Mouse (Mus musculus) left cerebral cortex, adult 11 months (tissue): Measurements from ENCODE around the gene 4930404N11Rik.

Experiments
- DNase-seq: peaks from one replicate; pipeline ENCODE4 v3.0.0; 2022; ENCODE audit warnings: low spot score

Gene 4930404N11Rik

GRCm38 (mm10) chr10:81327959-81328358 is 37.7 kb downstream of the 4930404N11Rik start:
- no peak for DNase-seq

- no peak for DNase-seq
Measured at GRCm38 (mm10) chr10:81326858-81327257, 38.8 kb downstream of the 4930404N11Rik start.

GRCm38 (mm10) chr10:81325781-81326180 is 39.8 kb downstream of the 4930404N11Rik start:
- no peak for DNase-seq

- no peak for DNase-seq
Measured at GRCm38 (mm10) chr10:81325176-81325575, 40.4 kb downstream of the 4930404N11Rik start.

DNA sequence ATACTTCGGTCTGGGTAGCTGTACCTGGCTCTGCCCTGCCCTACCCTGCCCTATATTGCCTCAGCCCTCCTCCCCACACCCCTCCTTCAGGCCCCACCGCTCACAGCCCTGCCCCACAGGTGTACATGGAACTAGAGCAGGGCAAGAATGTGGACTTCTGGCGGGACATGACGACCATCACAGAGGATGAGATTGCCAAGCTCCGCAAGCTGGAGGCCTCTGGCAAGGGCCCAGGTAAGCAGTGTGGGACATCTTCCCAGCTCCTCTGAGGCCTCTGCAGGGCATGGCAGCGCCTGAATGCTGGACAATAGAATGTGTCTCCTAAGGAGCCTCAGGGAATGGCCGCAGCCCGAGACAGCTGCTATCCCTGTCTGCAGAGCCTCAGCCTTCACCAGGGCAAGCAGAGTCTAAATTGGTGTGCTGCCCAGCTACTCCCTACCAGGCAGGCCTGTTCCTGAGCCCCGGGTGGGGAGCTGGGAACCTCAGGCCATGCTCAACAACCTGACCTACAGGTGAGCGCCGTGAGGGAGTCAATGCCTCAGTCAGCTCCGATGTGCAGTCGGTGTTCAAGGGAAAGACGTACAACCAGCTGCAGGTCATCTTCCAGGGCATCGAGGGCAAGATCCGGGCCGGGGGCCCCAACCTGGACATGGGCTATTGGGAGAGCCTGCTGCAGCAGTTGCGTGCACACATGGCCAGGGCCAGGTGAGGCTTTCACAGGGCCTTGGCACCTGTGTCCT is 41.7 kb downstream of the 4930404N11Rik start:
- no peak for DNase-seq

DNA sequence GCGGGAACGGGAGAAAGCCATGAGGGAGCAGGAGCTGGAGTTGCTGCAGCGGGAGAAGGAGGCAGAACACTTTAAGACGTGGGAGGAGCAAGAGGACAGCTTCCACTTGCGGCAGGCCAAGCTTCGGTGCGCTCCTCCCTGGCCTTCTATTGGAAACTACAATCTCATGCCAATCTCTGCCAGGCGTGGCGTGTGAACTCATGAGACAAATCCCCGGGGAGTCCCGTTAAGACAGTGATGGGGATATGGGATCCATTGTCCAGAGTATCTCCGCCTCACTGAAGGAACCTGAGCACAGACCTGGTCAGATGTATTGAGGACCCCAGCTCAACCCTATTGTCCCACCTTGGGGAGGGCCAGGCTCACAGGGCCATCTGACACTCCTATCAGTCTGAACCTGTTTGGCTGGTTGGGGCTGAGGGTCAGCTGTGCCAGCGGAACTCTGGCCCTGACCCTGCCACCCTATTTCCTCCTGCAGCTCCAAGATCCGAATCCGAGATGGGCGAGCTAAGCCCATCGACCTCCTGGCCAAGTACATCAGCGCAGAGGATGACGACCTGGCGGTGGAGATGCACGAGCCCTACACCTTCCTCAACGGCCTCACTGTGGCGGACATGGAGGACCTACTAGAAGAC is 42.4 kb downstream of the 4930404N11Rik start:
- DNase-seq: no peak

GRCm38 (mm10) chr10:81322444-81322843 is 43.2 kb downstream of the 4930404N11Rik start:
- DNase-seq: no peak

DNA sequence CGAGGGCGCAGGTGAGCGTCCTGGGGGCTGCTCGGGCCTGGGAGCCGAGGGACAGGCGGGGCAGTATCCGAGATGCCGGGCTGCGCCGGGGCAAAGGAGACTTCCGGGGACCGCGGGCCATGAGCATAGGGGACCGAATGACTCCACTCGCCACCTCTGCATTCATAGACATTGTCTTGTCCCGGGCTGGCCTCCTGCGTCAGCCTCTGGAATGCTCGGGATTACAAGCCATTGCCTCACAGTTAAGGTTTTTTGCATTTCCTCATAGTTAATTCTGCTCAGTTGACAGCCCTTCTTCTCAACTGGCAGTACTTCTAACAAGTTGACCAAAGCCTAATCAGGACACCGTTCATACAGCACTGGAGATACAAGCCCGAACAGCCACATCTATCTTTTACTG is 44.2 kb downstream of the 4930404N11Rik start:
- no peak for DNase-seq

DNA sequence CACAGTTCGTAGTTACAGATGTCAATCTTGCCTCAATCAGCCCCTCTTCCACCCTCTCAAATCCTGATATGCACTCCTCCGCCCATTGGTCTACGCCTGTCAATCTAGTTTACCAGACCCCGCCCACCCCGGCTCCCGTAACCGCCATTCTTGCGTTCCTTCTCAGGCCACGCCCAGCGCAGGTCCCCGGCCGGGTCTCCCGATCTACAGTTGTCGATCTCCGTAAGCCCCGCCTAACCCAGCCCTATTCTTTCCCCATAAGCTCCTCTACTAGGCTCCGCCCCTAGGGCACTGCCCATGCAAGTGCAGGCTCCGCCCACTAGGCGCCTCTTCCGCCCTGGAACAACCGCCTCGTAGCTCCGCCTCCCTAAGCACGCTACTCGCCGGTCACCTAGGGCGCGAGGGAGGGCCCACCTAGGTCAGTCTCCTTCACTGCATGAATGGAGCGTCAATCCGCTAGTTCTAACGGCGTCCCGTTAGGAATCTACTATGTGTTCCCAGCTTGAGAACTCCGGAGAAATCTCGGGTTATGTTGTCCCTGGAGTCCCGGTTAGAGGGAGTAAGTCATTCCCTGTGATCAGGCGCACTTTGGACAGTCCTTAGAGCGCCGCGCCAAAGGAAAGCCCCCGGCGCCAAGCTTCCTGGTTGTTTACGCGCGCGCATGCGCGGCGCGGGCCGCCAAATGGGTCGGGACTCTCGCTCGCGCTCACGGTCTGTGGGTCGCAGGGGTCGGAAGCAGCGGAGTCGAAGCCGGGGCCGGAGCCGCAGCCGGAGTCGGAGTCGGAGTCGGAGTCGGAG is 44.9 kb downstream of the 4930404N11Rik start, which contains the start of gene Cactin:
Gene Cactin, plus strand, starts transcription at position 554 of the 798 bp plus-strand sequence.
- DNase-seq: peak; percentile 100

DNA sequence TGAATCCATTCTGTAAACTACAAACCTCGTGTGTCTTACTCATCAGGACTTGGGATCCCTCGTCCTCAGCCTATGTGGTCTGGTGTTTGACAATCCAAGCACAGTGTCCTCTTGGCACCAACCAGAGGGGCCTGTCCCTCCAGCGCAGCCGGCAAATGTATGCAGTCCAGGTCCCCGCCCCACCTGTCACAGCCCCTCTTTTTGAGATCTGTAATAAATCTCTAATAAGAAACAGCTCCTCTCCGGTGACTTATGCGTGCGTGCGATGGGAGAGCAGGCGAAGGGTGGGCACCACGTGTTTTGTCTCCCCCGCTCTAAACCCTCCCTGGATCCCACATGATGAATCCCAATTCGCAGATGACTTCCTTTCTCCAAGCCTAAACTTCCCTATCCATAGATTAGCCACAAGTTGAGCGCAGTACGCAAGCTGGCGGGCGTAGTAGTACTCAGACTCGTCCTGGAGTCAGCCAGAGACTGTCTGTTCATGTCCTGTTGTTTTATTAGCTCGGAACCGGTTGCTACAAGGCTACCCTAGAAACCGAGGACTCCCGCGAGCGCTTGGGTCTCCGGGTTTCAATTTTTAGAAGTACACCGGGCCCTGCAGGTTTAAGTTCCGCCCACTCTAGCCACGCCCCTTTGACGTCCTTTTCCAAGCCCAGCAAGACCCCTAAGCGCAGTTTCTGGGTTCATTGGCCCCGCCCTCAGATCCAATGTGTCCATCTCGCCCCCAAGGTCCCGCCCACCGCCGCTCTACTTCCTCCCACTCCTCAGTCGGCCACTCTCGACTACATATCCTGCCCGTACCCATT is 45.7 kb downstream of the 4930404N11Rik start:
- DNase-seq: no peak

DNA sequence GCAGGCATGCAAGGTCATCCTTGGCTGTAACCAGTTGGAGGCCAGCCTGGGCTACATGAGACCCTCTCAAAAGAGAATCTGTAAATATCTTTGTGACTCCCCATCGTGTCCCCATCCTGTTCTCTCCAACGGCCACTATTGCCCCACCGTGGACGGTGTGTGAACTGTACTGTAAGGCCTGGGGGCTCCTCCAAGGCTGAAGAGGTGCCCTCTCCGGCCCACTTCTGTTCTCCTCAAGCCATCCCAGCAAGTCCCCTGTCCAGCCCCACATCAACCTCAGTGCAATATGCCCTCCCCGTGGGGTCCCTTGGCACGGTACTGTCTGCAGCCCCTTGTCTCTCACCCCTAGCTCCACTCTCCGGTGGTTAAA is 46.3 kb downstream of the 4930404N11Rik start:
- DNase-seq: no peak

GRCm38 (mm10) chr10:81318589-81319329 is 46.9 kb downstream of the 4930404N11Rik start:
- DNase-seq: no peak

DNA sequence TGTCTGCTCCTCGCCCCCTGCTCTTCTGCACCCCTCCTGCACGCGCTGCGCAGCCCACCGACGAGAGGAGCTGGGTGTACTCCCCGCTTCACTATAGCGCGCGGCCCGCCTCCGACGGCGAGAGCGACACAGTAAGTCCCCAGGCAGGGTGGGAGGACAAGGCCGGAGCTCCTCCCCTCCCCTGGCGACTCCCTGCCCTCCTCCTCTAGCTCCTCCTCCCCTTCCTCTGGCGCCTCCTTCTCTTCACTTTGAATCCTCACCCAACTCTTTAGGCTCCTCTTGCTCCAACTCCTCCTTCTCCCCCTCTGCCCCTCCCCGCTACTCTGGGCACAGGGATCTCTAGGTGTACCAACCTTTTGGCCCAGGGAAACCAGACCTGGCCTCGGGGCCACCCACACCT is 48.3 kb downstream of the 4930404N11Rik start:
- DNase-seq: no peak

DNA sequence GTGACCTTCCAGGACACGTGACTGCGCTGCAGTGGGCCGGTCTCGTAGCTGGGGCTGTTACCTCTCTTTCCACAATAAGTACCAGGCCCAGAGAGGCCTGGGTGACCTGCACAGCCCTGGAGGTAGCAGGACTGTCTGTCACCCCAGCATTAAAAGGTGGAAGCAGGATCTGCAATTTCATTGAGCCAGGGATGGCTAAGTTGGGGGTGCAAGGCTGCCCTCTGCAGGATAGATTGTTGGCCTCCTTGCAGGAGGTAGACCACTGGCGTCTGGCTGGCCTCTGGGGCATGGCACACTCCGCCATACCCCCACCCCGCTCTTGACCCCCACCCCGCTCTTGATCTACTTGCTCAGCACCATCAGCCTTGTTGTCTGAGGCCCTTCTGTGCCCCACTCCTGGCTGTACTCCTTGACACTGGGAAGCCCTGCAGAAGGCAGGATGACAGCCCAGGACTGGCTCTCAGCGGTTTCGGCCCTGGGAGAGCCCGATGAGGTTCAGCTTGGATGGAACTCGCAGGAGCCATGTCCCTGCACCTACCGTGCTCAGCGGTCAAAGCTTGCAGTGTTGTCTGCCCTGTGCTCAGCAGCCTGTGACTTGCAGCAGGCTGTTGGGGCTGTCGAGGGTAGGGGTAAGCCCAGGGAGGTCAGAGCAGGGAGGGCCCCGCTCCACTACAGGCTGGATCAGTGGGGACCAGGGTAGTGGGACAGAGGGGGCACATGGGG is 49.1 kb downstream of the 4930404N11Rik start:
- DNase-seq: no peak

DNA sequence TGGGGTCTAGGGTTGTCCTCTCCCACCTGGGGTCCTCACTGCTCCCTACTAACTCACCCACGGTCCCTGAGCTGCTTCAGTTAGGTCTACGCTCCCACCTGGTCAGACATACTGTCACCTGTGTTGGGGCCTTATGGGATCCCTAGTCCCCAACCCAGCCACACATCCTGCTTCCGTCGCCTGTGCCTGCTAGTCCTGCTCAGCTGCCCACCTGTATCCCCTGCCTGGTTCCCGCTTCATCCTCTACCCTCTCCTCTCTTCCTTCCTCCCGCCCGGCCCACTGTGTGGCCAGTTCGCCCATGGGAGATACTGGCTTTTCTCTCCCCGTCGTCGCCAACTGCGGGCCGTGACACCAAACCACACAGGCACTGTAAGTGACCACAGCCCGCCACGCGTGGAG is 50.0 kb downstream of the 4930404N11Rik start:
- DNase-seq: no peak

- DNase-seq: no peak
Measured at GRCm38 (mm10) chr10:81314201-81314600, 51.4 kb downstream of the 4930404N11Rik start.

GRCm38 (mm10) chr10:81313581-81313980 is 52.0 kb downstream of the 4930404N11Rik start:
- DNase-seq: no peak
